Mouse (Mus musculus): ENCODE results near the gene AI837181. TPM values are rescaled to one million over a fixed set of nuclear protein-coding genes. Genes with fewer than 3 reads are reported as not detected.

Gene AI837181
- total RNA-seq, 2 experiments from 2014 or later, result 66.4 to 69.8 TPM

DNA sequence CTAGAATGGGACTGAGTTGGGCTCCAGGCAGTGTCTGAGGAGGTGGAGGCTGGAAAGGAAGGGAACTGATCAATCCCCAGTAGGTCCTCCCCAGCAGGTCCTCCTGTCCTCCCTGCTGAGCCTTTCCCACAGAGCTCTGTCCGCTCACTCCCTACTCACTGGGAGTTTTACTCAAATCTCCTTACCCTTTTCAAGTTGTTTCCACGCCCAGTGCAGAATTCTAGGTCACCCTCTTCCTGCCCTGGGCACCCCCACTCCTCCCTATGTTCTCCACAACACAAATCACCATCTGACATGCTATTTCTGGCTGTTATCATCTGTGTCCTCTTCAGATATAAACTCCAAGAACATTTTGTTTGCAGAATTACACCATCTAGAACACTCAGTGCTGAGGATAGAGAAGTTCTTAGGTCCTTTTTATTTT, 10.4 kb upstream of the AI837181 start:
- peak in 1 of 2 experiments; percentile 27 for DNase-seq

GRCm38 (mm10) chr19:5418750-5419466, 6.0 kb upstream of the AI837181 start:
- DNase-seq, result no peak

DNA sequence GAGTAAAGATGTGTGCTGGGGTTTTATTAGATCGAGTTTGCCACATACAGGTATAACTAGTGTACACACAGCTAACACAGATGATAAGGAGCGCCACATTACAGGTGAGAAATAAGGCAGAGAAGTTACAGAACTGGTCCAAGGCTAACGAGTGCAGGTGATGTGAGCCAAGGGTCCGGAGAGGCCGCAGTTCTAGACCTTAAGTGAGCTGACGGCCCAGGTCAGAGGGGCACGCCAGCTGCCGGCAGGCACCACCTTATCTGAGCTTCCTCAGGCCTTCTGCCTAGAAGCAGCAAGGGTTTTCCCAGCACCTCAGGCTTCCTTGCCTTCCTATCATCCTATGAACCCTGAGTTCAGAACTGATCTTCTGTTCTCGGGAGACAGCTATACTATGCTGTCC, 5.3 kb upstream of the AI837181 start:
- no peak for DNase-seq

GRCm38 (mm10) chr19:5420579-5420978, 4.4 kb upstream of the AI837181 start:
- DNase-seq, result no peak

- DNase-seq, result no peak
These were observed 3.2 kb upstream of the AI837181 start for GRCm38 (mm10) chr19:5421784-5422183.

- DNase-seq, result no peak
These were observed 2.7 kb upstream of the AI837181 start for GRCm38 (mm10) chr19:5422267-5422666.

- DNase-seq, result no peak
These were observed 2.0 kb upstream of the AI837181 start for GRCm38 (mm10) chr19:5422895-5423443.

GRCm38 (mm10) chr19:5423561-5423960, 1.4 kb upstream of the AI837181 start:
- DNase-seq, result no peak

GRCm38 (mm10) chr19:5424092-5424781, 707 bp upstream of the AI837181 start:
- DNase-seq, result peak; percentile 57 to 64

DNA sequence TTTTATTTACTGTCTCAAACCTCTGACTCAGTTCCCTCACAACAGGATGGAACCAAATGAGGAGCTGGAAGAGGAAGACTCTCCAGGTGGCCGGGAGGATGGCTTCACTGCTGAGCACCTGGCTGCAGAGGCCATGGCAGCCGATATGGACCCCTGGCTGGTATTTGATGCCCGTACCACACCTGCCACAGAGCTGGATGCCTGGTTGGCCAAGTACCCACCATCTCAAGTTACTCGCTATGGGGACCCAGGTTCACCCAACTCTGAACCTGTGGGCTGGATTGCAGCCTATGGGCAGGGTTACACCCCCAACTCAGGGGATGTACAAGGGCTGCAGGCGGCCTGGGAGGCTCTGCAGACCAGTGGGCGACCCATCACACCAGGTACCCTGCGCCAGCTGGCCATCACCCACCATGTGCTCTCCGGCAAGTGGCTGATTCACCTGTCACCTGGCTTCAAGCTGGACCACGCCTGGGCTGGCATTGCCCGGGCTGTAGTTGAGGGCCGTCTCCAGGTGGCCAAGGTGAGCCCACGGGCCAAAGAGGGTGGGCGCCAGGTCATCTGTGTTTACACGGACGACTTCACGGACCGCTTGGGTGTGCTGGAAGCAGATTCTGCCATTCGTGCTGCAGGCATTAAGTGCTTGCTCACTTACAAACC, 1.1 kb downstream of the AI837181 start:
- peak in 1 of 2 experiments; percentile 13 for DNase-seq

DNA sequence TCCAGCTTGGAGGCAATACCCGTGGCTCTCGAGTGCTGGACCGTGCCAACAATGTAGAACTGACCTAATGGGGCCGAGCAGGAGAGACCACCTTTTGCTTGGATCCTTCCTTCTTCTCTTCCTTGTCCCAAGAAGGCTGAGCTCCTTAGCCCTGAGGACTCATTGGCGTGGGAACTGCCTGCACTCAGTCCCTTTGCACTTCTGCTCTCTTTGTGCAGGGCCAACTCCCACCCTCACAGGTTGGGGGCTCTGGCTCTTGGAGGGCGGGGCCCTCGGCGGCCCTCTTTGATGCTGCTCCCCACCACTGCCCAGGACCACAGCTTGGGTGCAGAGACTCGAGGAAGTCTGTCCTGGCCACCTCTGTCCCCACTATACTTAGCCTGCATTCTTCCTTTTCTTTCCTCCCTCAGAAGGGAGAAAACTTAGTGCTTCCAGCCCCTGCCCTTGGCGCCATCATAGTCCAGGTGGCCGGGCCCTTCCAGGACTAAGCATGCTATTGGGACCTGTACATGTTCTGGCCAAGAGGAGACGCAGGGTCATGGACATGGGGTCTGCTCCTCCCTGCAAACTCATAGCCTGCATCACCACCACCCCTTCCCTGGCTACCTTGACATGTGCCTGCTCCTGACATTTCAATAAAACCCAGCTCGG, 1.8 kb downstream of the AI837181 start:
- no peak for DNase-seq

GRCm38 (mm10) chr19:5428083-5428482, 3.1 kb downstream of the AI837181 start:
- no peak for DNase-seq

- no peak for DNase-seq
These were observed 4.3 kb downstream of the AI837181 start for GRCm38 (mm10) chr19:5429219-5429618.

DNA sequence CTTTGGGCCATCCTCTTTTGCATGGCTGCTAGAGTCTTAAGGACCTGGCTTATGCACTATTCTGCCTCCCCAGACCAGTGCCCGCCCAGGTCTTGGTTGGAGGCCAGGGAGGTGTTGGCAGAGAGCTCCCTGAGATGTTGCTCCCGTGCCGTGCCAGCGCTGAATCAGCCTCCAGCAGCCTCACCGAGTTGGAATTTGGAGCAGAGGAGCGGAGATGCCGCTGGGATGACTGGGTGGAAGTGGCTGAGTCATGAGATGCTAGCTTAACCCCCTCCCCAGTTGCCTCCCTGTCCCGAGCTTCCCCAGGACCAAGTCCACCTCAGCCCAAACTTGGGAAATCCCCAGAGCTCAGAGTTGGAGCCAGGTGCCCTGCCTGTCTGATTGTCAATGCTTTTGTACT, 4.9 kb downstream of the AI837181 start:
- DNase-seq, result no peak

DNA sequence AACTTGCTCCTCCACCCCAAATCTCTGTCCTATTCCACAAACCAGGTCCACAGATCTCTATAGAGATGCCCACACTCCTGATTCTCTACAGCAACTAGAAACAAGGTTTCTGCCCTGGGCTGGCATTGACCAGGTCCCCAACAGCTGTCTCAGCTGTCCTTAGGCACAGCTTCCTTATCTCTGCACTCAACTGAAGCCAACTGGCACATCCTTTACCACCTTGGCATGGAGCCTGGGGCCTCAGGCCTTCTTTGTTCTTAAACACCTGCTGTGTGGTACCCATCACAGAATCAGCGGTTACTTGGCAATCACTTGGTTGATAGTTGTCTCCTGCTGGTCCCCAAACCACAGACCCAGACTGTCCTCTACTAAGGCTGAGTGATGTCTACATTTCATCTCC, 5.5 kb downstream of the AI837181 start:
- DNase-seq, result no peak

DNA sequence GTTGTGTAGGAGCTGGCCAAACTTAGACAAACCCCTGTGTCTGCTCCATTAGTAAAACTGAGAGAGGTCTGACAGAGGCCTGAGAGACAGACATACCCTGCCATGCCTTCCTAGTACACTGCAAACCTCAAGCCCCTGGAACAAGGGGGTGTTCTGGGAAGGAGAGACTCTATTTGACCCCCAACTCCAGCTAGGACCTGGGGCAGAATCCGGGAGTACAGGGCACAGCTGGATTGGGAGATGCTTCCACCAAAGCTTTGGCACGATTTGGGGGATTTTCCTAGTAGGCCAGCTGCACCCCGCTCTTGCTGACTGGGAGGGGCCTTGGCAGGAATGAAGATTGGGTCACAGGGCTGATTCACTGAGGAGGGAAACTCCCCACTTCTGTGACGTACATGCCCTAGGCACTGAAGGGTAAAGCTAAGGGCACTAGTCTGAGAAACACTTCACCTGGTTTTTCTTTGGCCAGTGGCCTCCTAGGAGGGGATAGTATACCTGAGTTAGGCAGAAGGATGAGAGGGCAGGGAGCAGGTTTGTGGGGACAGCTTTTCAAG, 7.0 kb downstream of the AI837181 start:
- no peak for DNase-seq

DNA sequence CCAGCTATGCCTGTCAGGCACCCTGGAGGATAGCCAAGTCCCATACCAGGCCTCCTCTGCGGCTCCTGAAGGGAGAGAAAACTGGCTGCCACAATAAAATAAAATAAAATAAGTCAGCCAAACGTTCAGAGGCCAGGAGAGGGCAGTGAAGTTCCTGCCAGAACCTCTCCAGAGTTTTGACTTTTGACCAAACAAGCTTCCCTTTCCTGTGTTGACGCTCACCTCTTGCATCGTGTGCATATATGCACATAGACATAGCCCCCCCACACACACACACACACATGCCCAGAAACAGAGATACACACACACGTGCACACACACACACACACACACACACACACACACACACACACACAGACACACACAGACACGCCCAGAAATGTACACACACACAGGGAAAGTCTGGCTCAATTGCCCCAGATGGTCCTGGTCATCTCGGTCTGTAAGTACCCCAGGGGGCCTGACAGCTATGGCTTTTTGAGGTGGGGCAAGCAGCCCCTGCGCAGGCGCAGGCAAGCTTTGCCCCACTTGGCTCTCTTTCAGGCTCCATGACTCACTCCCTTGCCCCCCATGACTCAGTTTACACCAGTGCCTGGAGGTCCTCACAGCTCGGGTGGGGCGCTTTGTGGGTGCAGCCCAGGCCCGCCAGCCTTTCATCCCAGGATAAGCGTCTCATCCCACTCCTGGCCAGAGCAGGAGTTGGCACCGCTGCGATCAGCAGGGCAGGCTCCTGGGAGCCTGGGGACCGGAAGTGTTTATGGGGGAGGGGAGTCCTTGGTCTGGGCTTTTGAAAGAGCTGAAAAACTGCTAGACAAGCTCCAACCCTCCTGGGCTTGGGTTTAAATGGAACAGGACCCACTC, 8.3 kb downstream of the AI837181 start:
- no peak for DNase-seq

- DNase-seq, result no peak
These were observed 9.0 kb downstream of the AI837181 start for GRCm38 (mm10) chr19:5433951-5434350.

DNA sequence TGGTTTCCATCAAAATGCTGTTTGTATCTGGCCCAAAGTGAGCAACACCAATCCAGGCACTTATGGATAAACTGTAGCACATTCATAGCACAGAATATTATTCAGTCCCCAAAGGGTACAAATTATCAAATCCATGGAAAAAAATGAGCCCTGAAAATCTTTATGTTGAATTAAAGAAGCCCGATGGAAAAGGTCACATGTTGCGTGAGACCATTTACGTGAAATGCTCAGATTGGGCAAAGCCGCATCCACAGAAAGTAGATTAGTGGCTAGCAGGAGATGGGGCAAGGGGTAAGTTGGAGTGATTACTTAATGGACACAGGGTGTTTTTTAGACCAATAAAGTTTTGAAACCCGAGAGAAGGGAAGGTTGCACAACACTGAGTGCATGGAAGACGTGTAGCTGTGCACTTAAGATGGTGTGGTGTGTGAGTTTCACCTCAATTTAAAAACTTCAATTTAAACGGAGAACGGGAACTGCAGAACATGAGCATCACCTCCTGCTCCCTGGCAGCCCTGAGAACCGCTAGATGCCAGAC, 19.5 kb downstream of the AI837181 start:
- DNase-seq, result no peak

DNA sequence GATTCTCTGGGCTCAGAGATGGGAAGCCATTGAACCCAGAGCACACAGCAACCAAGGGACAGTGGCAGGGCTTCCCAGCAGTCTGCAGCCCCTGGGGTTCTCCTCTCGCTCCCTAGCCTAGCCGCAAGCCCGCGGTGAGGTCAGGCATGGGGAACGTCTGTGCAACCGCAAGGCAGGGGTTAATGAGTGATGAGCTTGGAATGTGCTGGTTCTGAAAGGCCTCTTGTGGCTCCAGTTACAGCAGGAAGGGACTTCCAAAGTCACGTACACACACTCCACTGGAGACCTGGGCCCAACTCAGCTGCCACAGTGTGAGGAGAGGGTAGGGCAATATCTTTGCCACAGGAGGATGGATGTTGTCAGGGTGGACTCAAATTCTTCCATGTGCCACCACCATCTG, 20.0 kb downstream of the AI837181 start:
- DNase-seq, result no peak

GRCm38 (mm10) chr19:5445747-5446146, 20.8 kb downstream of the AI837181 start:
- no peak for DNase-seq

Measured in layer of hippocampus, postnatal 36 days (tissue).